Mouse (Mus musculus): ENCODE measurements around the gene Pccb. TPM values are rescaled to one million over a fixed set of nuclear protein-coding genes. Genes with fewer than 3 reads are reported as not detected.

Gene Pccb
- polyA plus RNA-seq, 1 experiment = 27.3 TPM

- H3K4me3 ChIP-seq (ENCODE audit: insufficient read depth, low read length) = no peak overlapping the region
- no peaks in the 10 kb centered on the region for H3K4me1 ChIP-seq (ENCODE audit: control insufficient read depth, insufficient read depth, low read length)
- no peak overlapping the region for H3K27ac ChIP-seq (ENCODE audit: insufficient read depth, low read length)
- TF ChIP-seq CTCF (IDR thresholded peaks at IDR 0.05; ENCODE audit: borderline replicate concordance, insufficient read depth, low read length) = no peak
- no peak for TF ChIP-seq POLR2A (IDR thresholded peaks at IDR 0.05; ENCODE audit: low read depth, low read length)
These were observed 70.6 kb downstream of the Pccb start for GRCm38 (mm10) chr9:100964106-100964505.

GRCm38 (mm10) chr9:100963428-100963912 lies 71.2 kb downstream of the Pccb start:
- Histone ChIP-seq H3K27ac (ENCODE audit: insufficient read depth, low read length) (no peak overlapping the region), H3K4me3 (ENCODE audit: insufficient read depth, low read length) (no peak overlapping the region), H3K4me1 (ENCODE audit: control insufficient read depth, insufficient read depth, low read length) (no peaks in the 10 kb centered on the region)
- TF ChIP-seq POLR2A (IDR thresholded peaks at IDR 0.05; ENCODE audit: low read depth, low read length) = no peak
- no peak for TF ChIP-seq CTCF (IDR thresholded peaks at IDR 0.05; ENCODE audit: borderline replicate concordance, insufficient read depth, low read length)

- TF ChIP-seq CTCF (IDR thresholded peaks at IDR 0.05; ENCODE audit: borderline replicate concordance, insufficient read depth, low read length) = no peak
- no peak for TF ChIP-seq POLR2A (IDR thresholded peaks at IDR 0.05; ENCODE audit: low read depth, low read length)
- no peak overlapping the region for H3K27ac ChIP-seq (ENCODE audit: insufficient read depth, low read length)
- no peak overlapping the region for H3K4me3 ChIP-seq (ENCODE audit: insufficient read depth, low read length)
- no peaks in the 10 kb centered on the region for H3K4me1 ChIP-seq (ENCODE audit: control insufficient read depth, insufficient read depth, low read length)
These were observed 71.7 kb downstream of the Pccb start for GRCm38 (mm10) chr9:100962903-100963427.

- no peak for TF ChIP-seq POLR2A (IDR thresholded peaks at IDR 0.05; ENCODE audit: low read depth, low read length)
- TF ChIP-seq CTCF (IDR thresholded peaks at IDR 0.05; ENCODE audit: borderline replicate concordance, insufficient read depth, low read length) = no peak
- Histone ChIP-seq H3K4me1 (ENCODE audit: control insufficient read depth, insufficient read depth, low read length) (no peaks in the 10 kb centered on the region; the same call in 1 of the 2 replicates), H3K27ac (ENCODE audit: insufficient read depth, low read length) (no peak overlapping the region), H3K4me3 (ENCODE audit: insufficient read depth, low read length) (no peak overlapping the region)
These were observed 83.2 kb downstream of the Pccb start for GRCm38 (mm10) chr9:100951481-100951880.

GRCm38 (mm10) chr9:100944677-100945365 lies 89.9 kb downstream of the Pccb start:
- no peak overlapping the region for H3K4me3 ChIP-seq (ENCODE audit: insufficient read depth, low read length)
- H3K4me1 ChIP-seq (ENCODE audit: control insufficient read depth, insufficient read depth, low read length) = no peaks in the 10 kb centered on the region
- no peak overlapping the region for H3K27ac ChIP-seq (ENCODE audit: insufficient read depth, low read length)
- TF ChIP-seq POLR2A (IDR thresholded peaks at IDR 0.05; ENCODE audit: low read depth, low read length) (no peak), CTCF (IDR thresholded peaks at IDR 0.05; ENCODE audit: borderline replicate concordance, insufficient read depth, low read length) (no peak)

GRCm38 (mm10) chr9:100942042-100942441 lies 92.7 kb downstream of the Pccb start:
- no peak overlapping the region for H3K27ac ChIP-seq (ENCODE audit: insufficient read depth, low read length)
- TF ChIP-seq POLR2A (IDR thresholded peaks at IDR 0.05; ENCODE audit: low read depth, low read length) (no peak), CTCF (IDR thresholded peaks at IDR 0.05; ENCODE audit: borderline replicate concordance, insufficient read depth, low read length) (no peak)
- no peak overlapping the region for H3K4me3 ChIP-seq (ENCODE audit: insufficient read depth, low read length)
- no peaks in the 10 kb centered on the region for H3K4me1 ChIP-seq (ENCODE audit: control insufficient read depth, insufficient read depth, low read length)

Other genes with a start within 250 kb of the Pccb start
- 21.2 and 25.6 TPM in 2 replicates for gene Msl2, start 39.2 kb upstream of the Pccb start, polyA plus RNA-seq (2011; ENCODE audit: insufficient read length, low read depth, missing spikeins)
- gene Ppp2r3a, start 216.9 kb upstream of the Pccb start, polyA plus RNA-seq (2011; ENCODE audit: insufficient read length, low read depth, missing spikeins) = 20.8 and 25.4 TPM in 2 replicates

Measured in embryonic fibroblast, embryonic 13.5 days (primary cell).